Mouse (Mus musculus): ENCODE results near the gene Myo19. TPM values are rescaled to one million over a fixed set of nuclear protein-coding genes. Genes with fewer than 3 reads are reported as not detected.
A peak's percentile ranks its signal among the peaks of the same experiment; 100 is the strongest.
"Not testable (repeated sequence)": the region's sequence is repeated elsewhere in the genome, so short reads cannot be mapped to it uniquely, and the experiment has no call there.

Myo19 gene
- polyA plus RNA-seq, 1 experiment from 2014 or later: 3.4 TPM

DNA sequence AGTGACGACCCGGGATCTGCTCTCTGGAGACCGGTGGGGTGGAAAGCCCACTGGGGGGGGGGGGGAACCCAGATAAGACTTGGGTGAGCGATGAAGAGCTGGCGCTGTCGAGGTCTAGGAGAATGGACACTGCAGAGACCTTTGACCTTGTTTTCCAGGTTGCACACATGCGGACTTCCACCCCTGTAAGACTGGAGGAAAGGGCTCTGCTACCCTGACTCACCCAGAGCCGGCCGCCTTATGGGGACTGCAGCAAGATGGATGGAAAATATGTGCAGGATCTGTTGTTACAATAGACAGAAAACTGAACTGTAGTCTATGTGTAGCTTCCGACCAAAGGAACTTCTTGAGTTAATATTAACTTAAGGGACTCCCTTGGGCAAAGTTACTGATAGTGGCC, 8.9 kb upstream of the Myo19 start:
- H3K27me3 ChIP-seq: no peaks in the 10 kb centered on the region
- peak overlapping the region; percentile 100 for H3K4me3 ChIP-seq (replicated peaks)
- H3K27ac ChIP-seq: peak overlapping the region; percentile 100
- peaks cover 41% of the 10 kb centered on the region for H3K4me1 ChIP-seq (replicated peaks)
- peaks cover 12% of the 10 kb centered on the region; the same call in 1 of the 2 replicates for H3K36me3 ChIP-seq
- peak overlapping the region; percentile 100 for H3K9ac ChIP-seq
- H3K4me2 ChIP-seq: peak overlapping the region; percentile 78
- peak; percentile 34 for ATAC-seq (ENCODE audit: low read depth)
- DNase-seq: no peak
- under 1% methylated on average over 10 of the region's 10 CpGs for WGBS (ENCODE audit: insufficient replicate concordance)
- no peaks in the 10 kb centered on the region for H3K9me3 ChIP-seq (replicated peaks)

DNA sequence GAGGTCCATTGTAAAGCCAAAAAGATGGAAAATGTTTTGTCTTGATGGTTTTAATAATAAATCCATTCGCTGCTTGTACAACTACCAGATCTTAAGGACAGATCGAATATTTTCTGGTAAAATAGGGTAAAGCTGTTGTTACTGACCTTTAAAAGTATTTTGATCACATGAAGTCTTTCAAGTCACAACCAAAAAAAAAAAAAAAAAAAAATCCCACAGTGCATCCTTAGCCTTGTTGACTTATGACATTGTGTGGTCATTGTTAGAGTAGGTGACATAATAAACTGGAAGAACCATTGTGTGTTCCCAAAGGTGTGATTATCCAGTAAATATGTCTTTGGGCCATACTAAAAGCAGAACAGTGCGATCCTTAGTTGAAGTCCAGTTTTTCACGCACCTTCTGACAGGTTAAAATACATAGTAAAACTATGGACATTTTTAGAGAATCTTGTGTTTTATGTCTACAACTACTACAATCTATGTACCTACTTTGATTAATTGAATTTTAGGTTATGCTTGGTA, 8.3 kb upstream of the Myo19 start:
- peaks cover 41% of the 10 kb centered on the region for H3K4me1 ChIP-seq (replicated peaks)
- peak overlapping the region; percentile 100 for H3K4me3 ChIP-seq (replicated peaks)
- DNase-seq (no peak), ATAC-seq (ENCODE audit: low read depth) (no peak)
- H3K9ac ChIP-seq: peak overlapping the region; percentile 100
- no peaks in the 10 kb centered on the region for H3K27me3 ChIP-seq
- WGBS (ENCODE audit: insufficient replicate concordance): 41% methylated on average over 4 of the region's 4 CpGs
- H3K4me2 ChIP-seq: peak overlapping the region; percentile 78
- H3K36me3 ChIP-seq: peaks cover 9% of the 10 kb centered on the region; the same call in 1 of the 2 replicates
- H3K27ac ChIP-seq: peak overlapping the region; percentile 100
- no peaks in the 10 kb centered on the region for H3K9me3 ChIP-seq (replicated peaks)

DNA sequence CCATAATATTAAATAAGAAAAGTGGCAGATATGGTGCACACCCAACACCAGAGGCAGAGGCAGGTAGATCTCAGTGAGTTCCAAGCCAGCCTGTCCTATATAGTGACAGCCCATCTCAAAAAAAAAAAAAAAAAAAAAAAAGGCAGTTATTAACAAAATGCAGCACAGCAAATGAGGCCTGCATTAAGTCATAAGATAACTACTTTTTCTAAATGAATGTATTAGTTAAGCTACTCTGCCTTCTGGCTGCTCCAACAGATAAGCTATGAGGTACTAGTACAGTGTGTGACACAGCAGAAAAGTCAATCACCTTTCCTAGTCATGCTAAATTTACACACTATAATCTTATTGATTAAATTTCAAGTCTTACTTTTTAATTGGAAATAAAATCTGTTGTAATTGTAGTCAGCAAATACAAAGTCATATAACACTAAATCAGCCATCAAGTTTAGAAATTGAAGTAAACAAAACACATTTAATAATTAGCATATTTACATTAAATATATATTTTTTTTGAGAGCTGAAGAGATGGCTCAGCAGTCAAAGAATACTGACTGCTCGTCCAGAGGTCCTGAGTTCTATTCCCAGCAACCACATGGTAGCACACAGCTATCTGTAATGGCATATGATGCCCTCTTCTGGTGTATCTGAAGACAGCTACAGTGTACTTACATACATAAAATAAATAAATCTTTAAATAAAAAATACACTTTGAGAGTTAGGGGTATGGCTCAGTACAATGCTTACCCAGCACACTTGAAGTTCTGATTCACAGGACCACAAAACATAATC, 6.7 kb upstream of the Myo19 start:
- Histone ChIP-seq H3K9me3 (replicated peaks) (no peaks in the 10 kb centered on the region), H3K36me3 (peaks cover 16% of the 10 kb centered on the region), H3K9ac (peak overlapping the region; percentile 70), H3K4me2 (peak overlapping the region; percentile 67), H3K27me3 (no peaks in the 10 kb centered on the region), H3K4me1 (replicated peaks) (peaks cover 41% of the 10 kb centered on the region), H3K27ac (peak overlapping the region; percentile 98), H3K4me3 (replicated peaks) (peak overlapping the region; percentile 49)
- 22% methylated on average over 1 of the region's 1 CpGs for WGBS (ENCODE audit: insufficient replicate concordance)
- DNase-seq: peak; percentile 42
- ATAC-seq (ENCODE audit: low read depth): peak; percentile 67

DNA sequence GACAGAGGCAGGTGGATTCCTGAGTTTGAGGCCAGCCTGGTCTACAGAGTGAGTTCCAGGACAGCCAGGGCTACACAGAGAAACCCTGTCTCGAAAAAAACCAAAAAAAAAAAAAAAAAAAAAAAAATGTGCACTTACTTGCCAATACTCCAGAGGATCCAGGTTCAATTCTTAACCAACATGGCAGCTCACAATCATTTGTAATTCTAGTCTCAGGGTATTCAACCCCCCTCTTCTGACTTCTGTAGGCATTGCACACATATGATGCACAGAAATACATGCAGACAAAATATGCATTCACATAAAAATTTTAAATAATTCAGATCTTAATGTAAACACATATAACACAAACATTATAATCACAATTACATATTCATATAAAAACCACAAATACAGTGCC, 3.9 kb upstream of the Myo19 start:
- not testable (repeated sequence) for H3K4me3 ChIP-seq (replicated peaks); ATAC-seq (ENCODE audit: low read depth); H3K27me3 ChIP-seq; H3K9me3 ChIP-seq (replicated peaks); H3K4me2 ChIP-seq; H3K27ac ChIP-seq; H3K9ac ChIP-seq; DNase-seq
- peaks cover 19% of the 10 kb centered on the region for H3K36me3 ChIP-seq
- 55% methylated on average over 1 of the region's 1 CpGs for WGBS (ENCODE audit: insufficient replicate concordance)
- peaks cover 58% of the 10 kb centered on the region for H3K4me1 ChIP-seq (replicated peaks)

DNA sequence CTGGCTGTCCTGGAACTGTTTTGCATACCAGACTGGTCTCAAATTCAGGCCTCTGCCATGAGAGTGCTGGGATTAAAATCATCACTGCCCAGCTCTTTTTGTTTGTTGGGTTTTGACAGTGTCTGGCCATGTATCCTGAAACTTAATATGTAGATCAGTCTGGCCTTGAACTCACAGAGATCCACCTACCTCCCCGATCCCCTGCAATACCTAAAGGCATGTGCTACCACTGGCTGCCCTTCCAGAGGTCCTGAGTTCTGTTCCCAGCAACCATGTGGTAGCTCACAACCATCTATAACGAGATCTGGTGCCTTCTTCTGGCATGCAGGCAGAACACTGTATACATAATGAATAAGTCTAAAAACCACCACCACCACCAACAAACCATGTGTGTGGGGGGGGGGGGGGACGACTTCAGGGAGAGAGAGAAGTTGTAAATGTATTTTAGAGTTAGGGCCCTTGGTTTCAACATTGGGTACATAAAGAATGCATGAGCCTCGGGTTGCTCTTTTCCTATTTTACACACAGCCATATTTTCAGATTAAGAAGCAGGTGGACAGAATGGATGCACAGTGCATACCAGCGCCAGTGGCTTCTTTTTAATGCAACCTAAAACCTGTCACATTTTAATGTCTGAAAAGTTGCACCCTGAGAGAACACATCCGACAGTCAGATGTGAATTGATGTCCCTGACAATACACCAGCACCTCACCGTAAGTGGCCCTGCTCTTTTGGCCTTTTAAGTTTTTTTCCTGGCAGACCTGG, 759 bp upstream of the Myo19 start:
- peaks cover 34% of the 10 kb centered on the region for H3K36me3 ChIP-seq
- peak overlapping the region; percentile 90 for H3K9ac ChIP-seq
- H3K4me2 ChIP-seq: peak overlapping the region; percentile 100
- WGBS (ENCODE audit: insufficient replicate concordance): 11% methylated on average over 7 of the region's 7 CpGs
- H3K4me3 ChIP-seq (replicated peaks): peak overlapping the region; percentile 88
- no peak for ATAC-seq (ENCODE audit: low read depth)
- no peak for DNase-seq
- H3K27ac ChIP-seq: peak overlapping the region; percentile 91
- no peaks in the 10 kb centered on the region for H3K9me3 ChIP-seq (replicated peaks)
- peaks cover 51% of the 10 kb centered on the region for H3K4me1 ChIP-seq (replicated peaks)
- no peaks in the 10 kb centered on the region for H3K27me3 ChIP-seq

DNA sequence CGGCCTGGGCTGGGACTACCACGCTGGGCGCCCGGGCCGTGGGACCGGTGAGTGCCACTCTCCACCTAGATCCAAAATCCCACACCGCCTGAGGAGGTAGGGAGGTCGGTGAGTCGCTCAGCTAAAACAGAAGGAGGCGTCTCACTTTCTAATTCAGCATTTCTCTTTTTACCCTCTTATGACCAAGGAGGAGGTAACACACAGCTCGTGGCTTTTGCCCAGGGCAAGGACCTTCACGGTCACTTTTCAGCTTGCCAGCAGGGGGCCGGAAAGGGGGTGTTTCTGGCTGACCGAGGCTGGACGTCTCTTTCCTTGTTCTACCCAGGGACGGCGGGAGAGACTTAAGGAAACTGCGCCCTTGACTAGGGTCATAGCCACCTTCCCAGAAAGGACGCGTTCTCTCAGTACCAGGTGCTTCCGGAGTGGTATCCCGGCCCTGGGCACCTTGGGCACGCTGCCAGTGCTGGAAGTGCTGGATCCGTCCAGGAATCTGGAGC, 565 bp downstream of the Myo19 start:
- H3K9me3 ChIP-seq (replicated peaks): no peaks in the 10 kb centered on the region
- H3K27ac ChIP-seq: peak overlapping the region; percentile 91
- H3K27me3 ChIP-seq: no peaks in the 10 kb centered on the region
- H3K36me3 ChIP-seq: peaks cover 47% of the 10 kb centered on the region
- DNase-seq (peak; percentile 34), ATAC-seq (ENCODE audit: low read depth) (no peak; the same call in 1 of the 2 replicates)
- peak overlapping the region; percentile 88 for H3K4me3 ChIP-seq (replicated peaks)
- peak overlapping the region; percentile 90 for H3K9ac ChIP-seq
- peak overlapping the region; percentile 100 for H3K4me2 ChIP-seq
- H3K4me1 ChIP-seq (replicated peaks): peaks cover 44% of the 10 kb centered on the region
- under 1% methylated on average over 24 of the region's 24 CpGs for WGBS (ENCODE audit: insufficient replicate concordance)

DNA sequence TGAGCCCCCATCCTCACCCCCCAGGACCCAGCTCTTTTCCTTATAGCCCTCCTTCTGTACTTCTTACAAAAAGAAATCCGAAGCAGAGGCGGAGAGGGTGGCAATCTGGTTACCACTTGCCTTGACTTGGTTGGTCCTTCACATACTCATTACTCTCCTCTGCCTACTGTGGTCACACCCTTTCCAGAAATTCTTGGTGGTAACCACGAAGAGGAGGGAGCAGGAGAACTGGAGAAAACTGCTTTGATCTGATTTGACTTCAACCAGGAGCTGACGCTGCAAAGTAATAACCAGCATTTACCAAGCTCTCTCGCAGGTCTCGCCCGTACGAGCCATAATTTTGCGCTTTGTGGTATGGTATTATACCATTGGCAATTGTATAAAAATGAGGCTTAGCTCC, 1.0 kb downstream of the Myo19 start:
- Histone ChIP-seq H3K27me3 (no peaks in the 10 kb centered on the region), H3K9me3 (replicated peaks) (no peaks in the 10 kb centered on the region), H3K36me3 (peaks cover 48% of the 10 kb centered on the region), H3K4me1 (replicated peaks) (peaks cover 44% of the 10 kb centered on the region), H3K4me2 (peak overlapping the region; percentile 100), H3K4me3 (replicated peaks) (peak overlapping the region; percentile 88), H3K9ac (peak overlapping the region; percentile 90), H3K27ac (peak overlapping the region; percentile 91)
- DNase-seq (no peak), ATAC-seq (ENCODE audit: low read depth) (no peak)
- WGBS (ENCODE audit: insufficient replicate concordance): 46% methylated on average over 9 of the region's 9 CpGs

DNA sequence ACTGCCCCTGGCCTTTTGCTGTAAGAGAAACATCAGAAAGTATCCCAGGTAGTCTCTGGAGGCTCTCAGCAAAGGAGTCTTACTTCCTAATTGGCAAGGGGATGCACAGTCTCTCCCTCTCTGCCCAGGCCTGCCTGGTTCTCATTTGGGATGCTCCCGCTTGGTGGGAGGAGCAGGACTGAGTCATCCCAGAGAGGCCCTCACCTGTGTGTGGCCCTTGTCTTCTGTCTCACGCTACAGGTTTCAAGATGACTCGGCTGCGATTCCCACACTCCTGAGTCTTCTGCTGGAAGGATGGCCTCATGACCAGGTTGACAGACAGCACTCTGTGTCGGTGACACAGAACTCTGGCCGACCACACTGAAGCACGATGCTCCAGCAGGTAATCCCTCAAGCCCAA, 2.4 kb downstream of the Myo19 start:
- peaks cover 57% of the 10 kb centered on the region for H3K36me3 ChIP-seq
- H3K27me3 ChIP-seq: no peaks in the 10 kb centered on the region
- 88% methylated on average over 7 of the region's 7 CpGs for WGBS (ENCODE audit: insufficient replicate concordance)
- H3K4me1 ChIP-seq (replicated peaks): peaks cover 37% of the 10 kb centered on the region
- no peak overlapping the region for H3K4me3 ChIP-seq (replicated peaks)
- H3K9me3 ChIP-seq (replicated peaks): no peaks in the 10 kb centered on the region
- H3K27ac ChIP-seq: no peak overlapping the region
- H3K4me2 ChIP-seq: no peak overlapping the region
- H3K9ac ChIP-seq: no peak overlapping the region
- DNase-seq: no peak
- no peak for ATAC-seq (ENCODE audit: low read depth)

DNA sequence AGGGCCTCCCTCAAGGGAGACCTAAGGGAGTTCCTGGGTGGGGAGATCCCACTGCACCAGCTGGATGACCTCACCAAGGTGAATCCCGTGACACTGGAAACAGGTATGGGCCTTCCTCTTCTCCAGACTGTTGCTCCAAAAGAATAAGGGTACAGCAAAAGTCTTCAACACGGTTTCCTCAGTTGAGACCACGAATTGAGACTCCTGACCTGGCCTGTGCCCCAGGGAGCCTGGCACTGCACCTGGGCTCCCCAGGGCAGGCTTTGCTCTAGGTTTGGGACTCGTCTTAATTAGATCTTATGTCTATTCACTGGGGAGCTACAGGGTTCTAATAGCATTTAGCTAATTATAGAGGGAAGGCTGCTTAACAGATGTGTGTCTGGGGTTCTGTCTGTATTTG, 5.3 kb downstream of the Myo19 start:
- WGBS (ENCODE audit: insufficient replicate concordance): 80% methylated on average over 4 of the region's 4 CpGs
- Histone ChIP-seq H3K27me3 (no peaks in the 10 kb centered on the region), H3K9ac (no peak overlapping the region), H3K27ac (no peak overlapping the region), H3K4me3 (replicated peaks) (no peak overlapping the region), H3K36me3 (peaks cover 68% of the 10 kb centered on the region), H3K9me3 (replicated peaks) (no peaks in the 10 kb centered on the region), H3K4me1 (replicated peaks) (peaks cover 16% of the 10 kb centered on the region), H3K4me2 (no peak overlapping the region)
- no peak for ATAC-seq (ENCODE audit: low read depth)
- DNase-seq: no peak

DNA sequence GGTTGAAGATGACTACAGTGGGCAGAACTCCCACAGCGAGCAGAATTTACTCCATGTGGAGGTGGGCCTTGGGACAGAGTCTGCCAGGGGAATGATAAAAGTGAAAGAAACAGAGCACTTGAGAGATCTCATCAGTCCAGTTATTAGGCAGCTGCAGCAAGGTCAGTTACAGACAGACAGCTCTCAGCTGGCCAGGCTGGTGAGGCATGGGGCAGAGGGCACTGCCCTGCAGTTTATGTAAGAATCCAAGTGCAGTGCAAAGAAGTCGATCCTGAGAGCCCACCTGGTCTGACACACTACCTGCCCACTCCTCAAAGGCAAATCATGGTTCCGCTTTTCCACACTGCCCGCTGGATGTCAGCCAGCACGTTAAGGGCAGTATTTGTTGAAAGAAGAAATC, 6.3 kb downstream of the Myo19 start:
- H3K27ac ChIP-seq: no peak overlapping the region
- ATAC-seq (ENCODE audit: low read depth) (no peak), DNase-seq (no peak)
- no peak overlapping the region for H3K4me2 ChIP-seq
- H3K4me1 ChIP-seq (replicated peaks): peaks cover 10% of the 10 kb centered on the region
- no peaks in the 10 kb centered on the region for H3K9me3 ChIP-seq (replicated peaks)
- no peak overlapping the region for H3K9ac ChIP-seq
- 87% methylated on average over 5 of the region's 5 CpGs for WGBS (ENCODE audit: insufficient replicate concordance)
- no peaks in the 10 kb centered on the region for H3K27me3 ChIP-seq
- peaks cover 70% of the 10 kb centered on the region for H3K36me3 ChIP-seq
- no peak overlapping the region for H3K4me3 ChIP-seq (replicated peaks)

DNA sequence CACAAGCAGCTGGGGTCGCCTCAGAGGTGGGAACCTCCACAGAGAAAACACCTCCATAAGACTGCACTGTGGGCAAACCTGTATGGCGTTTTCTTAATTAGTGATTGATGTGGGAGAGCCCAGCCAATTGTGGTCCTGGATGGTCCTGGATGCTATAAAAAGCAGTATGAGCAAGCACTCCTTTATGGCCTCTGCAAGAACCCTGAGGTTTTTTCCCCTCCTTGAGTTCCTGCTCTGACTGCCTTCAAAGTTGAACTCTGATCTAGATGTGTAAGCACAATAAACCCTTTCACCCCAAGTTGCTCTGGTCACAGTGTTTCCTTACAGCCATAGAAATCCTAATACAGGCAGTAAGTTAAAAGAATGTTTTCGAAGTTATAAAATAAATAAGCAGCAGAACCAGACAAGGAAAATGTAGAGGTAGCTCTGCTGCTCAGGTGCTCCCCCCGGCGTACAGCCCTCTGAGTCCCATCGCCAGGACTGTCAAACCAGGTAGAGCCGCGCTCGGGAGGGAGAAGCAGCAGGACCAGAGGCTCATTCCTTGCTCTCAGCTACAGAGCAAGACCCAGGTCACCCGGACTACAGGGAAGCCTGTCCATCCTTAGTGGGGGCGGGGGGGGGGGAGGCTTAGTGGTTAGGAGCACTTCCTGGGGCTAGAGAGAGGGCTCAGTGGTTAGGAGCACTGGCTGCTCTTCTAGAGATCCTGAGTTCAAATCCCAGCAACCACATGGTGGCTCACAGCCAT, 7.0 kb downstream of the Myo19 start:
- Histone ChIP-seq H3K36me3 (peaks cover 74% of the 10 kb centered on the region), H3K4me2 (no peak overlapping the region), H3K9ac (no peak overlapping the region), H3K4me3 (replicated peaks) (no peak overlapping the region), H3K4me1 (replicated peaks) (peaks cover 3% of the 10 kb centered on the region; the same call in 1 of the 2 replicates), H3K27ac (no peak overlapping the region), H3K9me3 (replicated peaks) (no peaks in the 10 kb centered on the region), H3K27me3 (no peaks in the 10 kb centered on the region)
- WGBS (ENCODE audit: insufficient replicate concordance): 83% methylated on average over 11 of the region's 11 CpGs
- DNase-seq: no peak
- ATAC-seq (ENCODE audit: low read depth): no peak

Measured in liver, embryonic 13.5 days (tissue).